Mouse (Mus musculus) monocyte, adult 2 months (primary cell): ENCODE data around the gene Nrsn1.
"Not testable (repeated sequence)": the region's sequence is repeated elsewhere in the genome, so short reads cannot be mapped to it uniquely, and the experiment has no call there.

Source experiments
- DNase-seq, 2 experiments: peaks; one replicate each; pipeline ENCODE4 v3.0.0; 2022; ENCODE audit warnings: low spot score in 2 of 2, low read depth in 1 of 2

Gene Nrsn1

DNA sequence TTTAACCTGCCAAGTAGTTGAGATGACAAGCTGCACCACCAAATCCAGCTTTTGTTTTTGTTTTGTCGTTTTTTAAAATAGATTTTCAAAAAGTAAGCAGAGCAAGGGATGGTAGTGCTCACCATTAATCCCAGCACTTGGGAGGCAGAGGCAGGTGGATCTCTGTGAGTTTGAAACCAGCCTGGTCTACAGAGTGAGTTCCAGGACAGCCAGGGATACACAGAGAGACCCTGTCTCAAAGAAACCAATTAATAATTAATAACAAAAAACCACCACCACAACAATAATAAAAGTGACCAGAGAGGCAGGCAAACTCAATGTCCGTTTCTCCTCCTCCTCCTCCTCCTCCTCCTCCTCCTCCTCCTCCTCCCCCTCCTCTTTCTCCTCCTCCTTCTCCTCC lies at the start of gene Nrsn1:
Gene Nrsn1 (minus strand): TSS at position 101 of the 400 bp plus-strand sequence.
- DNase-seq, result not testable (repeated sequence)

DNA sequence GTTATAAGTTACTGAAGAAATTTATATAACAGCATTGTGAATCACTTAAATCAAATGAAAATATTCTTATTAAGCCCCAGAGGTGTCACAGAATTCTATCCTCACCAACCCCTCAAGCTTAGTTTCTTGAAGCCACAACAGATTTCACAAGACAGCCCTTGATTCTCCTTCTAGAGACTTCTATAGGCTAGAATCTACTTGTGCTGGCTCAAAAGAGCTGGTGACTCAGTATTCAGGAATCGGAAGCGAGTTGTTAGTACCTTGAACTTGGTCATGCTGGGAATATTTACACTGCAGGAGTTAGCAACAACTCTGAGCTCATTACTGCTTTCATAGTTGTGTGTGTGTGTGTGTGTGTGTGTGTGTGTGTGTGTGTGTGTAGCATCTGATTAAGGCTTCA lies 41.8 kb upstream of the Nrsn1 start:
- no peak for DNase-seq

DNA sequence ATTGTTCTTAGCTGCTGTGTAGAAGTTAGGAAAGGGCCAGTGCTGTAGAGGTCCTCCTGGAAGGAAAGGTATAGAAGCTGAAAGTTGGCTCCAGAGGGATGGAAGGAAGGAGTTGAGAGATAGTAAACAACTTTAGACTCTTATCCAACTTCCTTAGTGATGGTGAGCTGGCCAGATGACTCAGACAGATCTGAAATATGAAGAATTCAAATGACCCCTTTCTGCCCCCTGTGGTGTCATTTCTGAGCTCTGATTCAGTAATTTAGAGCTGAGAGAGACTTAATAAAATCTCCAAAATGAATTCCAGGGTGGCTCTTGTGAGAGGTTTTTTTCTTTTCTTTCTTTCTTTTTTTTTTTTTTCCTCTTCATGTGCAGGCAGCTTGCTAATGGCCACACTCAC lies 39.8 kb upstream of the Nrsn1 start:
- no peak for DNase-seq

DNA sequence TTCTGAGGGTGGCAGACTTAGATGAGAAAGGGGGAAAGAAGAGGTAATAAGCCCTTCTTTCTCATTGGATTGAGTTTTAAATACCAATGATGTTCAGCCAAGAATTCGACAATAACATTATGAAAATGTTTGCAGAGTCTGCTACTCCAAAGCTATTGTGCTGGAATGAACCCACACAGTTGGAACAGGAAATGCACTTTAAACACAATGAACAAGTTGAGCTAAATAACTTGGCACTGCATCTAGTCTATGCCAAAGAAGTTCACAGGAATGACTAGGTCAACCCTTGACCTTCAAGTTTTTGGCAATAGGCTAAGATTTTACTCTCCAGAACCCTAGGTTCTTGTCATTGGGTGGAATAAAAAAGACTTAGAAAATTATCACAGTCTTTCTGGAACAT lies 18.4 kb upstream of the Nrsn1 start:
- DNase-seq, result no peak

DNA sequence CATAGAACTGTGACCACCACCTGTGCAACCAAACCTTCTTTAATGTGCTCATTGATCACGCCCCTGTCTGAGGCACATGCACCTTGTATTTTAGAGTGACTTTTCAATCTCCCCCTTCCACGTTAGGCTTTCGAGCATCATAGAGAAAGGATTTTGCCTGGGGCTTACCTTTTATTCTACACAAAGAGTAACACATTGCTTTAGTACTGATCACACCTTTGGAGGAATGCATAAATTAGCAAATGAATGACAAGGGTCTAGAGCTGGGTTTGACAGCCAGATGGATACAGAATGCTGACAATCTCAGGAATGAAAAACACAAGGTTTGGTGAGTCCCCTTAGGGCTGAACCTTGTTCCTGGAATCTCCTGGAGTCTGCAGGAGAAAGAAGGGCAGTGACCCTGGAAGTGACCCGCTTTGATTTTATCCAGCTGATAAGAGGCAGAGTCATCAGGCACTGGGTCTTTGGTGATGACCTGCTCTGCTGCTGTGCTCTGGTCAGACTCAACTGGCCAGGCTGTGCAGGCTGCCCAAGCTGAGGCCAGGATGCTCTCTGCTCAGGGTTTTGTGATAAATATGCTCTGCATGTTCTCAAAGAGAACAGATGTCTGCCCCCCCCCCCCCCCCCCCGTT lies 4.7 kb upstream of the Nrsn1 start:
- no peak for DNase-seq

DNA sequence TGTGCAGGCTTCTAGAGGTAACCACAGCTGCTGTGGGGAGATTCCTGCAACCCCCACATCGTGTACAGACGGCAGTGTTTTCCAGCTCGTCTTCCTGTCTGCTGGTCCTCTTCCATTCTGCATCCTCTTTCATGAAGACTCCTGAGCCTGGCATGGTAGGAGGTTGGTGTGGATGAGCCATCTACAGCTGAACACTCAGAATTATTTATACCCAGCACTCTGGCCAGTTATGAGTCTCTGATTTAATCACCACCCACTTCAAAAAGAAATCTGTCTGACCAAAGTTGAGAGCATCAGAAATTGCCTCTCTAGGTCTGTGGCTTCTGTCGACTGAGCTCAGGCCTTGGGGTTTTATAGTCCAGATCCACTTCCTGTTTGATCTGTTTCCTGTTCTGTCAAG lies 1.9 kb upstream of the Nrsn1 start:
- DNase-seq, result no peak

DNA sequence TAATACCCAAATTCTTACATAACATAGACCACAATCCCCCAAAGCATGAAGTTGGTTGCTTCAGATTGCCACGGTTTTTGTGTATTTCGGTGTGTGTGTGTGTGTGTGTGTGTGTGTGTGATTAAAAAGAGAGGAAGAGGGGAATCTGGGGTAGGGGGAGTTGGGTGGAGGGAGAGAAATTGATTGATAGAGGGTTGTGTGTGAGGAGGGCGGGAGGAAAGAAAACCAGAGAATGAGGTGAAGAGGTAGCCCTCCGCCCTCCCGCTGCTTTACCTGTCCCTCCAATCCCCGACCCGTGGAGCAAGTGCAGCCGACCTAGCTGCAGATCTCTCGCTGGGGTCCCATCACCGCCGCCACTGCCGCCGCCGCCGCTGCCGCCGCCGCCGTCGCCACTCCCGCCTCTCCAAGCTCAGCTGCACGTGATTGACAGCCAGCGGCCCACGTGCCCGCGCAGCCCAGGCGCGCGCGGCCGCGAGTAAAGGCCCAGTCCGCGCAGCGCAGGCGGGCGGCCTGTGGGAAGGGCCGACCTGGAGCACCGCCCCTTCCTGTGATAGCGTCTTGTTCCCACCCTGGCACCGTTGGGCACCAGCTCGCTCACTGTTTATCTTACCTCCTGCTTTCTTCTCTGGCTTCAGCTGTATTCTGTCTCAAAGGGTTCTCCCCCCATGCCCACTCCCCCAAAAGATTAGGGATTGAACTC lies 583 bp downstream of the Nrsn1 start:
- no peak for DNase-seq

DNA sequence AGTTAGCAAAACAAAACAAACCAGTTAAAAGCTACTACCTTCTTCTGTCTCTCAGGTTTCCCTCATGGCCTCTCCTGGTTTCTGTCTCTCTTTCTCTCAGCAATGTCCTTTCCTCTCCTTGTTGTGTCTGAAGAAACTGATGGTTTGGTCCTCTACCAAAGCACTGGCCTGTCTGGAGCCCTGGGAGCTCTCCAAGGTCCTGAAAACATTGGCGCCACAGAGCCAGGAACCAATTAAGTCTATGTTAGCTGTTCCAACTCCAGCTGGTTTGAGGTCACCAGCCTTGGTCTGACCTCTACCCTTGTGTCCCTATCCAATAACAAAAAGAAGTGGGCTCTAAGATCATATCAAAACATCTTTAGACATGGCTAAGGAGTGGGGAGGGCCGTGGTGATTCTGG lies 1.3 kb downstream of the Nrsn1 start:
- DNase-seq, result no peak

DNA sequence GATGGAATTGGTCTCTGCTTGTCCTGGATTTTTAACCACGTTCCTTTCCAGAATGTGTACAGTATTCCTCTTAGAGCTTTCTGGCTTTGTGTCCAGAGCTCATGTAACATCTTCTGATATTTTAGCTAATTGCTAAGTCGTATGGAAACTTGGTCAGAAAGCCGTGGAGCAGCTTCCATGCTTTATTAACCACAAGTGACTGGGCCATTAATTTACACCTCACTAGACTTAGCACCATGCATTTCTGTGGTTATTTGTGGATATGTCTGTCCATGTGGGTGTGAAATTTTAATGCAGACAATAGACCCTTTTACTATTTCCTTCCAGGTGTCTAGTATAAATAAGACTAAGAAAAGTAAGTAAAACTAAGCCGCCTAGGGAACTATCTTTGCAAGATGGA lies 7.6 kb downstream of the Nrsn1 start:
- DNase-seq, result no peak

DNA sequence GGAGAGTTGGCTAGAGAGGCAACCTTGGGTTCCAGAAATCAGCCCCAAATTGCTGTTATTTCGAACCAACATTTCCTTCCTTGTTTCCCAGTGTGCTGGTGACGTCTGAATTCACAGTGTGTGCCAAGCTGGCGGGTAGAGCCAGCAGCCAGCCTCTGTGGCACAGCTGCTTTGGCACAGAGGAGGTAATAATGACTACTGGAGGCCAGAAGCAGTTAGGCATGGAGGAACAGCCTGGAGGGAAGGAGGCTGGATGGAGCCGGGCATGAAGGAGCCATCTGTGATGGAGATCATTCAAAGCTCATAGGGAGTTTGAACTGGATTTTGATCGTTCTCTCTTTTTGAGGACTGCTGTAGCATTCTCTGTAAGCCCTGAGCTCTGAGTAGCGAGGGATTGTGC lies 12.7 kb downstream of the Nrsn1 start:
- DNase-seq, result no peak

DNA sequence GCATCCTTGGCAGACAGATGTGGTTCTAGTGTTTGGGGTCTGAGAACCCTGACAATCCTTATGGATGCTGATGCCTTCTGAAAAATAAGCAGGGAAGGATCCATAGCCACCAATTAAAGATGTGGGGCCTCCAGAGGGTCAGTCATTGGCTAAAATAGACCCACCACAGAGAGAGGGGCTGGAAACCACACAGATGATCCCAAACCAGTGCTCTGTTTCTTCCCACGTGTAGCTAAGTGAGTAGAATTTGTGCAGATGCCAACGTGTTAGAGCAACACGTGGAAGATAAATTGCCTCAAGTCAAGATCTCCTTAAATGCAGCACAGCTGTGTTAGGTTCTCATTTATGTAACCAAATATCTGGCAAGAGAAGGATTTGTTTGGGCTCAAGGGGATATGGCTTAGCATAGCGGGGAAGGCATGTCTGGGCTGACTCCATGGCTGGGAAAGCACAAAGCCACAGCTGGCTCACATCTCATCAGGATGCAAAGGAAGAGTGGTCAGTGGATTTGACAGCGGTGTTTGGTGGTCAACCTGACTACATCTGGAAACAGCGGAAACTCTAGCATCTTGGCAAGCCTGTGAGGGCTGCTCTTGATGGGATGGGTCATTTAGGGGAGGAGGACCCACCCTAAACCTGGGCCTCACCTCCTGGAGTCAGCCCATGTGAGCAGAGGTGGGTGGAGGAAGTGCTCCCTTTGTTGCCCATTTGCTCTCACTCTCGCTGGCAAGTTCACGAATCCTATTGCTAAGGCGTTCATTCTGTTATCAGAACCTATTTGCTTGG lies 15.6 kb downstream of the Nrsn1 start:
- no peak for DNase-seq

DNA sequence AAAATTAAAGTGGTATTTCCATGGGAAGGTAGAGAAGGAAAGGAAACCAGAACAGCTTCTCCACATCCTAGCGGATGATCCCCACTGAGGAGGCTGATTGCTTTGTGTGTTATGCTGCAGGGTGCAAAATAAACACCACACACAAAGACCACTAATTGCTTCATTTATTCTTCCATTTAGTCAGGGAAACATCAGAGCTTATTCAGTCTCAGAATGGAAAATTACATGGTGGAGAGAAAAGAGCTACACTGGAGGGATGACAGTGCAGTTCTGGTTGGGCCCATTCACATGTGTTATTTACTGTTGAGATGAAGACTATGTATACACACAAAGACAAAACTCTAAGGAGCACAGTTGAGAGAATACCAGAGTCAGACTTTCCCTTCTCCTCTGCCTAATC lies 18.4 kb downstream of the Nrsn1 start:
- DNase-seq, result no peak

DNA sequence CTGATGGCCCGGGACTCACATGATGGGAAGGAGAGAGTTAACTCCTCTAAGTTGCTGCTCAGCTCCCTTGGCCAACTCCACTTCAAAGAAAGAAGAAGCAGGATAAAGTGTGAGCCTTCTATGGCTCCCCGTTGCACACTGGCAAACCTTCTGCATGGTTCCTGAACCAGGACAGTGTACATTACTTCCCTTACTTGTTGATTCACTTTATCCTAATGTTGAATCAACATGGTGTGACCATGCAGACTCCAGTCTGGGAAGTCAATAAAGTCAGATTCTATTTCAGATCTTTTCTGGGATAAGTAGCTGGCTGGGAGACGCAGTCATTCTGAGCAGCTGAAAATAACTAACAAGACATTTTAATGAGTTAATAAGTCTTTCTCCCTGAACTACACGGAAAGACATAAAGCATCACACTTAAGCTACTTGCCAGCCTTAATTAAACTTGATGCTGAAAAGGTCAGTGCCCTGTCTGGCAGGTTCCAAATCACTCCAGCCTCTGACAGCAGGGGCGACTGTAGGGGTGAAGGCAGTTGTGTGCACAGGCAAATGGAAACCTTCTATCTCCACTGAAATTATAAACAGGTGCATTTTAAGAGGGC lies 50.0 kb downstream of the Nrsn1 start:
- DNase-seq, result no peak

DNA sequence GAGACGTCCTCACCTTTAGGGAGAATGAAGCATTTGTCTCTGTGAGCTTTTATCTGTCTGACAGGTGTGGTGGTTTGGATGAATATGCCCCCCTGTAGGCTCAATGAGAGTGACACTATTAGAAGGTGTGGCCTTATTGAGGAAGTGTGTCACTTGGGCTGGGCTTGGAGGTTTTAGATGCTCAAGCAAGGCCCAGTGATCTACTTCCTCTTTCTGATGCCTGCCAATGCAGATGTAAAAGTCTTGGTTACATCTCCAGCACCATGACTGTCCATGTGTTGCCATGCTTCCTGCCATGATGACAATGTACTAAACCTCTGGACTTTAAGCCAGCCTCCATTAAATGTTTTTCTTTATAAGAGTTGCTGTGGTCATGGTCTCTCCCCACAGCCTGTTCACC lies 51.9 kb downstream of the Nrsn1 start:
- DNase-seq, result no peak

DNA sequence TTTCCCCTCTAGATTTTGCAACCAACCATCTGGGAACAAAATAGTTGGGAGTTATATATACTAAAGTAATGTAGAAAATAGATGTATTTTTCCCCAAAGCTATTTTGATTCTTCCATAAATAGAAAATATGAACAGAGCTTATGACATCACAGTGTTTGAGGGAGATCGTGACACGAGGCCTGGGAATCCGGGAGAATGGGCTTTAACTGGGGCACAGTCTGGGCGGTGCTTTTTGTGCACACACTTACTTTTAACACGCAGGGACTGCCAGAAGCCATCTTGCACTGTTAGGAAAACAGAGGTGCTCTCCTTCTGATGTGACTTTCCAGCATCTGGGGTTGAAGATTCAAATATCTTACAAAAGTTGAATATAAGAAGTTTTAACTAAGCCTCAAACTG lies 63.4 kb downstream of the Nrsn1 start:
- no peak for DNase-seq
